Mouse (Mus musculus): ENCODE results near the gene Ddx4. TPM values are rescaled to one million over a fixed set of nuclear protein-coding genes. Genes with fewer than 3 reads are reported as not detected.

Gene Ddx4
- total RNA-seq, 2 experiments from 2014 or later: 0.15 TPM; not detected in 1

GRCm38 (mm10) chr13:112570768-112571167 lies 81.5 kb downstream of the Ddx4 start:
- intact Hi-C loops (cut with DNase I): no loop called here
- DNase-seq: no peak

GRCm38 (mm10) chr13:112569606-112570005 lies 82.7 kb downstream of the Ddx4 start:
- intact Hi-C loops (cut with DNase I): no loop called here
- no peak for DNase-seq

GRCm38 (mm10) chr13:112560554-112561138 lies 91.6 kb downstream of the Ddx4 start:
- no peak for DNase-seq
- intact Hi-C loops (cut with DNase I): no loop called here

DNA sequence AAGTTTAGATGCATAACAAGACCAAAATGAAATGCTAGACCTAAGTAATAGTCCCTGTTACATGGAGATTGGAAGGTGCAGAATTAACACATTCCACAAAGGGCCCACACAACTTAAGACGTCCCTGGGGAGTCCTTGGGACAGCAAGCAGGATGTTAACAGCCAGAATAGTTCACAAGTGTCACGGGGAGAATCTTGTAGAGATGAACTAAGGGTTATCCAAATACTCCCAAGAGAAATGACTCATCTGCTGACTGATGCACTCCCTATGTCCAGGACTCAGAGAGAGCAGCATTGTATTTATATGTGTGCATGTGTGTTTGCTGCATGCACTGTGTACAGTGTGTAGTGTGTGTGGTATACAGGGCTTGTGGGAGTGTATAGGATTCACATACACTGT lies 95.8 kb downstream of the Ddx4 start:
- no peak for DNase-seq
- intact Hi-C loops (cut with DNase I): no loop called here

DNA sequence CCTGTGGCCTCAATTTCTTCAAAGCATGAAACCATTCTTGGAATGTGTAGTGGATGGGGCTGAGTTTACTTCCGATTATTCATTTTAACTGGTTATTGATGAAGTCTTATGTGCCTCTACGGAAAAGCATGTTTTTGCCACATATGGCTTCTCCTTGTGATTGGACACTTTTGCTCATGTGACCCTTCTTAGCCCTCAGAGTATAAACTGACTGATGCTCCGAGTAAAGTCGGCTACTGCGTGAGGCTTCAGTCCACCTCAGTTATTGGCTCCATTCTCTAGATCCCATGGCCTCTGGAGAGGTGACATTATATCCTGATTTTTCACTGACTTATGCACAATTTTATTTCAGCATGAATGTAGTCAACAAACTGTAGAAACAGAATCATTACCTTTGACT lies 99.0 kb downstream of the Ddx4 start:
- intact Hi-C loops (cut with DNase I): no loop called here
- DNase-seq: no peak

GRCm38 (mm10) chr13:112551641-112552548 lies 100.4 kb downstream of the Ddx4 start:
- intact Hi-C loops (cut with DNase I): no loop called here
- DNase-seq: no peak

Other genes starting within 250 kb of the Ddx4 start
- gene Il6st, start 188.4 kb downstream of the Ddx4 start, total RNA-seq (2021): 100 to 1,000 TPM; 184 to 192 TPM
- gene Il31ra, start 58.1 kb downstream of the Ddx4 start, total RNA-seq (2021): under 1 TPM in 1 of 2 experiments, not detected in 1; 0.07 TPM
- gene Slc38a9, start 8.3 kb upstream of the Ddx4 start, total RNA-seq (2021): 10 to 100 TPM; 10.7 to 12.3 TPM
- gene Plpp1, start 148.3 kb upstream of the Ddx4 start, total RNA-seq (2021): 10 to 100 TPM; 72.5 to 75.2 TPM

Data from heart, postnatal 14 days (tissue).